8 mouse cellular contexts compared by ENCODE assay signal in genomic region chrX:164183844-164184243, GRCm38 (mm10). TPM values are rescaled to one million over a fixed set of nuclear protein-coding genes. Genes with fewer than 3 reads are reported as not detected.
DNase-seq lines count a peak whose midpoint lies in the region; ATAC-seq and TF ChIP-seq lines count a peak whose summit lies in the region.

No protein-coding gene starts in this region.

- no peak overlapping the region for H3K4me2 ChIP-seq in intestine, postnatal 0 days (replicated peaks; ENCODE audit: low read depth)
- no peak overlapping the region for H3K4me2 ChIP-seq in limb, embryonic 14.5 days (replicated peaks; ENCODE audit: low read depth, low read length, severe bottlenecking)

- WGBS in intestine, postnatal 0 days: 36% methylated on average over 3 of the region's 3 CpGs
- 38% methylated on average over 3 of the region's 3 CpGs for WGBS in limb, embryonic 14.5 days

- no peaks in the 10 kb centered on the region for H3K27me3 ChIP-seq in intestine, postnatal 0 days (replicated peaks; ENCODE audit: control insufficient read depth, insufficient read depth, low read length)
- H3K27me3 ChIP-seq in limb, embryonic 14.5 days (ENCODE audit: control insufficient read depth, insufficient read depth, low read length): 0 out of 2 replicates have a peak, but pooled peaks cover 5% of the 10 kb centered on the region

- no peak for TF ChIP-seq POLR2A in limb, embryonic 14.5 days (IDR thresholded peaks at IDR 0.05; ENCODE audit: borderline replicate concordance, extremely low read depth, insufficient read depth, insufficient read length)

- peak; percentile 85 for TF ChIP-seq CTCF in intestine, postnatal 0 days (IDR thresholded peaks at IDR 0.05; ENCODE audit: low read depth)

- H3K27ac ChIP-seq in intestine, postnatal 0 days (ENCODE audit: low read depth, low read length): no peak overlapping the region
- H3K27ac ChIP-seq in limb, embryonic 14.5 days (replicated peaks; ENCODE audit: low read depth, low read length): no peak overlapping the region

- H3K4me3 ChIP-seq in intestine, postnatal 0 days (ENCODE audit: low read depth, low read length): no peak overlapping the region
- no peak overlapping the region for H3K4me3 ChIP-seq in limb, embryonic 14.5 days (replicated peaks; ENCODE audit: low read length)

- H3K36me3 ChIP-seq in intestine, postnatal 0 days (ENCODE audit: control insufficient read depth, insufficient read depth): no peaks in the 10 kb centered on the region
- no peaks in the 10 kb centered on the region for H3K36me3 ChIP-seq in limb, embryonic 14.5 days (ENCODE audit: control insufficient read depth, insufficient read depth, low read length)

- DNase-seq in adrenal gland, adult (ENCODE audit: inconsistent age in 2 of 2, low spot score in 1 of 2): peak; percentile 23 to 79
- no peak for DNase-seq in adrenal gland, postnatal 25 days
- DNase-seq in 416B (ENCODE audit: low read depth): peak; percentile 72
- peak; percentile 76 for DNase-seq in brain, adult 2 months (ENCODE audit: low read depth, low spot score)
- peak; percentile 76 for DNase-seq in limb, embryonic 14.5 days (ENCODE audit: low spot score)
- peak; percentile 38 for DNase-seq in right cerebral cortex, adult 18-20 months

- no peaks in the 10 kb centered on the region for H3K4me1 ChIP-seq in intestine, postnatal 0 days (replicated peaks; ENCODE audit: control insufficient read depth, insufficient read depth, low read length)
- H3K4me1 ChIP-seq in limb, embryonic 14.5 days (ENCODE audit: control insufficient read depth, insufficient read depth, low read length): no peaks in the 10 kb centered on the region

- peak; percentile 80 for ATAC-seq in erythroblast, adult 5-6 weeks (replicated peaks; ENCODE audit: low FRiP score, poor library complexity, severe bottlenecking)
- 0 out of 2 replicates have a peak, but pooled peaks have one; percentile 46 for ATAC-seq in intestine, postnatal 0 days
- no peak for ATAC-seq in limb, embryonic 14.5 days (ENCODE audit: low FRiP score, low read depth)

- no peak overlapping the region for H3K9ac ChIP-seq in intestine, postnatal 0 days (ENCODE audit: low read depth, low read length)
- H3K9ac ChIP-seq in limb, embryonic 14.5 days (ENCODE audit: low read depth, low read length, severe bottlenecking): no peak overlapping the region

- H3K9me3 ChIP-seq in intestine, postnatal 0 days (ENCODE audit: control insufficient read depth): no peaks in the 10 kb centered on the region
- no peaks in the 10 kb centered on the region for H3K9me3 ChIP-seq in limb, embryonic 14.5 days (ENCODE audit: control insufficient read depth, low read length)

RNA-seq across cellular contexts. Expression of gene Ace2, which starts 44.7 kb away (rescaled TPM):
- total RNA-seq in adrenal gland, postnatal 25 days (2021): 10.9 and 15.9 TPM in 2 replicates
- 1.0 TPM in 1 of 2 replicates, not detected in the other for total RNA-seq in erythroblast, adult 5-6 weeks (2015; ENCODE audit: low replicate concordance)
- 0.43 TPM in 1 of 2 replicates, not detected in the other for total RNA-seq in erythroblast, adult 5-6 weeks (2017; ENCODE audit: low replicate concordance)
- 515 and 570 TPM in 2 replicates for polyA plus RNA-seq in intestine, postnatal 0 days (2015; fragmentation: Nextera tagmentation; extraction: Ambion mirVana)
- 1.7 and 2.4 TPM in 2 replicates for polyA plus RNA-seq in limb, embryonic 14.5 days (2012; rRNA removed)
- 3.7 and 6.2 TPM in 2 replicates for polyA plus RNA-seq in limb, embryonic 14.5 days (2014; fragmentation: Nextera tagmentation; extraction: Ambion mirVana)
